Mouse (Mus musculus): ENCODE measurements at regions not wholly inside any gene's neighbourhood (a gene's known extent, or its start where the extent isn't known, plus 50 kb on each side); places are given as distances from the start of the nearest gene placed in this dataset.
A peak's percentile ranks its signal among the peaks of the same experiment; 100 is the strongest.

DNA sequence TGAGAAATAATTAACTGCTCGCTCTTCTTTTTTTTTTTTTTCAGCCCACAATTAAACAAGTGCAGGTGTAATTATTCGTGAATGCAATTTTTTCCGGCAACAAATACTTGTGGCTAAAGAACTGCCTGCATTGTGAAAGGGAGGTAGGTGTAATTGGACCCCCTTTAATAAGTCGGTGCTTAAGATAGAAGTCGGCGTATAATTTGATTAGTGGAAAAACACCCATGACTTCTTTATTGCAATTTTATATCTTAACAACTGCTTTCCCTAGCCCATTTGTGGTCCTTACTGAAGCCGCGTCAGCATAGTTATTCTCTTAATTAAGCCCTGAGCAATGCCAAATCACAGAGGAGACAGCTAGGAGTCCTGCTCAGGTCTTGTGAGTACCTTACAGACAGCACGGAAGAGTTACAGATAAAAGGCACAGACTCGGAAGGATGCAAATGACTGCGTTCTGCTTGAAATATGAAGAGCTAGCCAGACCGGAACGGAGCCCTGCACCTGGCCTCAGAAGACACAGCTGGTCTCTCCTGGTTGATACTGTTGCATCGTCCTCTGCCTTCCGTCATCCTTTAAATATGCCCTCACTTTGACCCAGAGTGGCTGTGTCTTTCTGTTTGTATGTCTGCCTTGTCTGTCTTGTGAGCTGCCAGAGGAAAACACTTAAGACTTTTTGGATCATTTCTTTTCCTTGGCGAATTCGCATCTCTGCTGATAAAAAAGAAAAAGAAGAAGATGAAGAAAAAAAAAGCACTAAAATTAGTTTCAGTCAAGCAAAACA lies 69.5 kb upstream of the Cpm start:
- Histone ChIP-seq H3K4me1 (ENCODE audit: control insufficient read depth, insufficient read depth, low read length) (peaks cover 6% of the 10 kb centered on the region), H3K4me3 (replicated peaks; ENCODE audit: control insufficient read depth, low read depth, low read length) (no peak overlapping the region), H3K27ac (ENCODE audit: control insufficient read depth, insufficient read depth, low read depth, low read length, poor library complexity) (peak overlapping the region; percentile 34; the same call in 1 of the 2 replicates)
- 73% methylated on average over 17 of the region's 17 CpGs for WGBS
- TF ChIP-seq POLR2A (IDR thresholded peaks at IDR 0.05; ENCODE audit: borderline replicate concordance, control insufficient read depth, low read depth, low read length) (no peak), CTCF (IDR thresholded peaks at IDR 0.05; ENCODE audit: control insufficient read depth, insufficient read depth, low read length) (no peak)

DNA sequence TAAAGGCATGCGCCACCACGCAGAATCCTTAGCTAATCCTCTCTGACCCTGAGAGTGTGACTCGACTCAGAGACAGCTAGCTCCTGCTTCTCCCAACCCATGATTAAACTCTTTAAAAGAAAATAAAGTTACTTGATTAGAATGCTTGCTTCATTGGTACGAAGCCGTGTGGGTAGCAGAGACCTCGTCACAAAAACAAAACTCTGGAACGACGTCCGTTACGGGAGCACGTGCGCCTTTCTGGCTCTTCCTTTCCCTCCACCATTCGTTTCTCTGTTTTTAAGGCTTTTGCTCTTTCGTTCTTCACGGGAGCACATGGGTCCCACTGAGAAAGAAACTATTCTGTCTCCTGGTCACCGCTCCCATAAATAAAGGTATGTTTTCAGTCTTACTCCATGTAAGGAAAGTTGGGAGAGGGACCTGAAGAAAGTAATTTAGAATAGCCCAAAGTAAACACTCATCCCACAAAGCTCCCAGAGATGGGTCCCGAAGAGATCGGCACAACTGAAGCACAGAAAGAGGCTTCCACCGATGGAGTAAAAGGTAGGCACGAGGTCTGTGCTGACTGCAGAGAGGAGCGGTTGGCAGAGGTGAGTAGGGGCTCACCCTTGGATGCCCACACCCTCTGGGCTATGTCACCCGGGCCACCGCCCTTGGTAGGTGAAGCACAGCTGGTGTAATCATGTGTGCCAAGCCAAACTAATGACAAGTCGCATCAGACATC lies 70.2 kb upstream of the Cpm start:
- TF ChIP-seq POLR2A (IDR thresholded peaks at IDR 0.05; ENCODE audit: borderline replicate concordance, control insufficient read depth, low read depth, low read length) (no peak), CTCF (IDR thresholded peaks at IDR 0.05; ENCODE audit: control insufficient read depth, insufficient read depth, low read length) (no peak)
- 80% methylated on average over 24 of the region's 24 CpGs for WGBS
- no peak overlapping the region for H3K4me3 ChIP-seq (replicated peaks; ENCODE audit: control insufficient read depth, low read depth, low read length)
- peaks cover 6% of the 10 kb centered on the region for H3K4me1 ChIP-seq (ENCODE audit: control insufficient read depth, insufficient read depth, low read length)
- peak overlapping the region; percentile 55; the same call in 1 of the 2 replicates for H3K27ac ChIP-seq (ENCODE audit: control insufficient read depth, insufficient read depth, low read depth, low read length, poor library complexity)

DNA sequence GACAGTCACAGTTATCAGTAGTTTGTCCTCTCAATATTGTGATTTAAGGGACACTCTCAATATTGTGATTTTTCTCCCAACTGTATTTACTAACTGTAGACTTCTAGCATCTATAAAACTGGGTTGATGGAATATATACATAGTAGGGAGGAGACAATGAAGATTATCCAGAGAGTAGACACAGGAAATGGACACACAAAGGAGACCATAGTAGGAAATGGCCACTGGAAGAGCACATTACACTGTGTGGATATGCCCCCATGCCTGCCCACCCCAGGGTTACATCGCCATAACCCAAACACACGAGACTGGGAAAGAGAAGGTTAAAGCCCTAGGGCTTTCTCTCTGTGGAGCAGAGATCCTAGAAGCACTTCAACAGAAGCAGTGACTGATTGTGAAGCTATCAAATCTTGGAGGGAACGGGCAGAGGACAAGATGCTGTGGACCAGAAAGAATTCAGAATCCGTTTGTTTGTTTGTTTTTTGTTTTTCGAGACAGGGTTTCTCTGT lies 71.0 kb upstream of the Cpm start:
- Histone ChIP-seq H3K27ac (ENCODE audit: control insufficient read depth, insufficient read depth, low read depth, low read length, poor library complexity) (no peak overlapping the region; the same call in 1 of the 2 replicates), H3K4me3 (replicated peaks; ENCODE audit: control insufficient read depth, low read depth, low read length) (no peak overlapping the region), H3K4me1 (ENCODE audit: control insufficient read depth, insufficient read depth, low read length) (peaks cover 4% of the 10 kb centered on the region)
- WGBS, result 73% methylated on average over 5 of the region's 5 CpGs
- TF ChIP-seq POLR2A (IDR thresholded peaks at IDR 0.05; ENCODE audit: borderline replicate concordance, control insufficient read depth, low read depth, low read length) (no peak), CTCF (IDR thresholded peaks at IDR 0.05; ENCODE audit: control insufficient read depth, insufficient read depth, low read length) (no peak)

DNA sequence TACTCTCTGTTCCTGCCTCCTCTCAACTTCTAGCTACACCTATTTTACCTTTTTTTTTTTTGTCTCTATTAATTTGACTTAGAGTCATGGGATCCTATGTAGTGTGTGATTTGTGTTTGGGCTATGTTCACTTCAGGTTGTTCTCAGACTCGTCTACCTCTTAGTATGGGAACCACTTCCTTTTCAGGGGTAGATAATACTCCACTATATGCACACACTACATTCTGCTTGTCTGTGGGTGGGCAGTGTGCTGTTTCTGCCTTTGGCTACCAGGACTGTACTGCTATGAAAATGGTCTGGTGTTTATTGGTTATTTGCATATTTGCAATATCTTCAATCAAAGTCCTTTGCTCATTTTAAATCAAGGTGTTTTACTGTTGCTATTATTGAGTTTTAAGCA lies 71.6 kb upstream of the Cpm start:
- WGBS, result 69% methylated on average over 1 of the region's 1 CpGs
- no peak overlapping the region for H3K27ac ChIP-seq (ENCODE audit: control insufficient read depth, insufficient read depth, low read depth, low read length, poor library complexity)
- TF ChIP-seq POLR2A (IDR thresholded peaks at IDR 0.05; ENCODE audit: borderline replicate concordance, control insufficient read depth, low read depth, low read length), result no peak
- no peak for TF ChIP-seq CTCF (IDR thresholded peaks at IDR 0.05; ENCODE audit: control insufficient read depth, insufficient read depth, low read length)
- H3K4me3 ChIP-seq (replicated peaks; ENCODE audit: control insufficient read depth, low read depth, low read length), result no peak overlapping the region
- H3K4me1 ChIP-seq (ENCODE audit: control insufficient read depth, insufficient read depth, low read length), result peaks cover 4% of the 10 kb centered on the region

DNA sequence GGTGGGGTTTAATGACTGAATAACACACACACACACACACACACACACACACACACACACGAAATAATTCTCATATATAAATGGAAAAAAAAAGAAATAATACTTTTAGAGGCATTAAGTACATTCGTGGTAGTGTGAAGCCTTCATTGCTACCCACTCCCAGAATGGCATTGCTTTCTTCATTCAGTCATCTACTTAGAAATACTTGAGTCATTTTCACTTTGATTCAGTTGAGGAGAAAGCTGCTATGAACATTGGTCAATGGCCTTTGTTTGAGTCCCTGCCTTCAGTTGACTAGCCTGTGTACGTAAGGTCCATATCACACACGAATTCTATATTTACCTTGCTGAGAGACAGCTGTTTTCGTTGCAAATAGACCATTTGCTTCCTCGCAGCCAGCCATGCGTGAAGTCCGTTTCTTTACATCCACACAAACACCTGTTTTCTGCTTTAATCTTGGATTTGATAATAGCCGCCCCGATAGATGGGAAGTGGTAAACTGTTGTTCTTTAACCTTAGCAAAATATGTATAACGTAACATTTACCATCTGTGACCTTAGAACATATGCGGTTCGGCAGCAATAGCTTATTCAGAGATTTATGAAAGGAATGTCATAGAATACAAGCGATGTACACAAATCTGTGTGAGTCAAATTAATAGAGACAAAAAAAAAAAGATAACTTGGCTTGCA lies 72.3 kb upstream of the Cpm start:
- 65% methylated on average over 14 of the region's 14 CpGs for WGBS
- peaks cover 4% of the 10 kb centered on the region for H3K4me1 ChIP-seq (ENCODE audit: control insufficient read depth, insufficient read depth, low read length)
- peak overlapping the region; percentile 38; the same call in 1 of the 2 replicates for H3K27ac ChIP-seq (ENCODE audit: control insufficient read depth, insufficient read depth, low read depth, low read length, poor library complexity)
- no peak overlapping the region for H3K4me3 ChIP-seq (replicated peaks; ENCODE audit: control insufficient read depth, low read depth, low read length)
- TF ChIP-seq CTCF (IDR thresholded peaks at IDR 0.05; ENCODE audit: control insufficient read depth, insufficient read depth, low read length) (no peak), POLR2A (IDR thresholded peaks at IDR 0.05; ENCODE audit: borderline replicate concordance, control insufficient read depth, low read depth, low read length) (no peak)

DNA sequence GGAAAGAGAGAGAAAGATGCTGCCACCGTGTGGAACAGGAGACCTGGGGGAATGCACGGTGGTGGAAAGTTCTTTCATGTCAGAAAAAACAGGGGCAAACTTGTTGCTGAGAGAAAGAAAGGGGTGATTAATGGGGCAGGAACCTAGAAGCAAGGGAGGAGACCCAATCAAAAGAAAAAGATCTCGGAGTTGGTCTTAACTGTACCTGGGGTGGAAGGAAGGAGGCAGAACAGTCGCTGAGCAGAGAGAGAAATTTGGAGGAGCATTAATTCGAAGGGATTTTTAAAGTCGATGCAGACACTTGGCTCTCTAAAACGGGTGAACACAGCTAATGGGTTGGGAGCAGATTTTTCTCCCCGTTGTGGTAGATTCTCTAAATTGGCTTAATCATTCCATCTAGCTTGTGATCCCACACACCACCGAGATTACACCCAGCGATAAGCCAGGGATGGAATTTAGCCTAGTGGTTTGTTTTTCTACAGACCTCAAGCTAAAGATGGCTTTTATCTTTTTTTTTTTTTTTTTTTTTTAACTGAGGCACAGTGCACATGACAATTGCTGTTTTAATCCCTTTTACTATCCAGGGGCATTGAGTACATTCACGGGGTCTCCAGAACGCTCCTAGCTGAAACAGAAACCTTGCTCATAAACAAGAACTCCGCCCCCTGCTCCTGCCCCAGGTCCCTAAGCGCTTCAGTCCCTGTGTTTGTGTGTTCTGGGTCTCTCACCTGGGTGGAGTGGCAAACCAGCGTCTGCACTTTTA lies 73.1 kb upstream of the Cpm start:
- TF ChIP-seq CTCF (IDR thresholded peaks at IDR 0.05; ENCODE audit: control insufficient read depth, insufficient read depth, low read length) (no peak), POLR2A (IDR thresholded peaks at IDR 0.05; ENCODE audit: borderline replicate concordance, control insufficient read depth, low read depth, low read length) (no peak)
- H3K27ac ChIP-seq (ENCODE audit: control insufficient read depth, insufficient read depth, low read depth, low read length, poor library complexity), result peak overlapping the region; percentile 38; the same call in 1 of the 2 replicates
- peaks cover 2% of the 10 kb centered on the region for H3K4me1 ChIP-seq (ENCODE audit: control insufficient read depth, insufficient read depth, low read length)
- no peak overlapping the region for H3K4me3 ChIP-seq (replicated peaks; ENCODE audit: control insufficient read depth, low read depth, low read length)
- 47% methylated on average over 15 of the region's 15 CpGs for WGBS

DNA sequence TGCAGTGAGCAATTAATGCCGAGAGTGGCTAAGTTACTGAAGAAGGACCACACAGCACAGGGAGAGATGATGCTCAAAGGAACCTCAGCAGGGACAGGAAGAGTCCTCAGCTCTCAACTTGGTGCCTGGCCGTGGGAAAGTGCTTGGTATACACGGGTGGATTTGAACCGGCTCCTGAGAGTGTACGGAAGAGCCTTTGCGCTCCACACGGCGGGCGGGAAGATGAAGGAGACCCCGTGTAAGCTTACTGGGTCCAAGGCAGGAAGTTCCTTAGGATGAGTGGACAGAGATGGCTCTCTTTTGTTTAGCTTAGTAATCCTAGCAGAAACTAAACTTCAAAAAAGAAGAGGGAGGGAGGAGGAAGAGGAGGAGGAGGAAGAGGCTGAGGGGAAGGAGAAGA lies 73.8 kb upstream of the Cpm start:
- Histone ChIP-seq H3K4me3 (replicated peaks; ENCODE audit: control insufficient read depth, low read depth, low read length) (no peak overlapping the region), H3K4me1 (ENCODE audit: control insufficient read depth, insufficient read depth, low read length) (peaks cover 2% of the 10 kb centered on the region), H3K27ac (ENCODE audit: control insufficient read depth, insufficient read depth, low read depth, low read length, poor library complexity) (no peak overlapping the region)
- TF ChIP-seq CTCF (IDR thresholded peaks at IDR 0.05; ENCODE audit: control insufficient read depth, insufficient read depth, low read length), result no peak
- TF ChIP-seq POLR2A (IDR thresholded peaks at IDR 0.05; ENCODE audit: borderline replicate concordance, control insufficient read depth, low read depth, low read length), result no peak
- WGBS, result 81% methylated on average over 10 of the region's 10 CpGs

All from bone marrow, adult 2 months (tissue).